Mouse (Mus musculus): ENCODE results near the gene Prkag2.

- no peak for TF ChIP-seq CTCF (IDR thresholded peaks at IDR 0.05; ENCODE audit: control insufficient read depth, insufficient read depth, insufficient read length)
- no peak for TF ChIP-seq MAX (IDR thresholded peaks at IDR 0.05)
- no peak for TF ChIP-seq MYOG (IDR thresholded peaks at IDR 0.05; ENCODE audit: control insufficient read depth, extremely low read depth, insufficient read length)
These were observed 15.6 kb upstream of the Prkag2 start for GRCm38 (mm10) chr5:25115997-25116396.
